Mouse (Mus musculus): ENCODE results near the gene Hdlbp.
"Not testable (repeated sequence)": the region's sequence is repeated elsewhere in the genome, so short reads cannot be mapped to it uniquely, and the experiment has no call there.

- not testable (repeated sequence) for TF ChIP-seq POLR2A (IDR thresholded peaks at IDR 0.05; ENCODE audit: low read depth, low read length); CTCF (IDR thresholded peaks at IDR 0.05; ENCODE audit: extremely low read depth, insufficient read depth, insufficient read length, insufficient replicate concordance)
These were observed 30.0 kb upstream of the Hdlbp start for GRCm38 (mm10) chr1:93508576-93508975.

Measured in spleen, adult 2 months (tissue).